Mouse (Mus musculus) induced T-regulatory cell, adult 2 months (primary cell): ENCODE measurements around the gene Prss36.

Experiments used
- DNase-seq: peaks from one replicate; pipeline ENCODE4 v3.0.0-alpha.2; 2012; ENCODE audit warnings: low read depth

Gene Prss36

GRCm38 (mm10) chr7:127903971-127904796 lies 42.3 kb downstream of the Prss36 start, which contains the start of gene Bckdk:
TSS of gene Bckdk (plus strand) at chr7:127904082.
- peak; percentile 76 for DNase-seq

GRCm38 (mm10) chr7:127901772-127902171 lies 44.8 kb downstream of the Prss36 start:
- DNase-seq = no peak

- DNase-seq = no peak
These were observed 46.5 kb downstream of the Prss36 start for GRCm38 (mm10) chr7:127899997-127900396.

GRCm38 (mm10) chr7:127898179-127898956 lies 48.2 kb downstream of the Prss36 start:
- DNase-seq = peak; percentile 61

- DNase-seq = no peak
These were observed 49.0 kb downstream of the Prss36 start for GRCm38 (mm10) chr7:127897542-127897941.

GRCm38 (mm10) chr7:127896384-127896783 lies 50.1 kb downstream of the Prss36 start:
- peak; percentile 87 for DNase-seq

GRCm38 (mm10) chr7:127895891-127896290 lies 50.6 kb downstream of the Prss36 start:
- DNase-seq = peak; percentile 42

GRCm38 (mm10) chr7:127895442-127895841 lies 51.1 kb downstream of the Prss36 start, which contains the start of the genes Gm21974 and Vkorc1:
TSS of gene Gm21974 (minus strand) at chr7:127895454.
TSS of gene Vkorc1 (minus strand) at chr7:127895617.
- DNase-seq = peak; percentile 93

GRCm38 (mm10) chr7:127894480-127894879 lies 52.0 kb downstream of the Prss36 start:
- DNase-seq = no peak

- no peak for DNase-seq
These were observed 55.7 kb downstream of the Prss36 start, which contains the start of gene Prss53 for GRCm38 (mm10) chr7:127890798-127891197. TSS of gene Prss53 (minus strand) at chr7:127890970.

- DNase-seq = no peak
These were observed 57.7 kb downstream of the Prss36 start for GRCm38 (mm10) chr7:127888821-127889220.

GRCm38 (mm10) chr7:127887781-127888180 lies 58.7 kb downstream of the Prss36 start:
- DNase-seq = no peak

GRCm38 (mm10) chr7:127887191-127887590 lies 59.3 kb downstream of the Prss36 start:
- no peak for DNase-seq

GRCm38 (mm10) chr7:127886551-127886950 lies 60.0 kb downstream of the Prss36 start:
- no peak for DNase-seq

GRCm38 (mm10) chr7:127885951-127886350 lies 60.6 kb downstream of the Prss36 start:
- DNase-seq = no peak
